Mouse (Mus musculus) left cerebral cortex, adult 9 months (tissue): ENCODE data around the gene Paics.

Experiments used
- DNase-seq, 2 experiments: peaks; one replicate each; pipeline ENCODE4 v3.0.0; 2022; ENCODE audit warnings: low spot score in 2 of 2

Paics gene

GRCm38 (mm10) chr5:77011082-77011481 is 60.0 kb downstream of the Paics start:
- DNase-seq, result no peak

- no peak for DNase-seq
Measured at GRCm38 (mm10) chr5:77013171-77013570, 62.1 kb downstream of the Paics start.

- DNase-seq, result peak; percentile 16 to 70
Measured at GRCm38 (mm10) chr5:77015544-77016482, 64.7 kb downstream of the Paics start, which contains the start of gene Thegl. Gene Thegl, plus strand, starts transcription at chr5:77016023.
